Mouse (Mus musculus): Measurements from ENCODE around the gene Trip4.

DNA sequence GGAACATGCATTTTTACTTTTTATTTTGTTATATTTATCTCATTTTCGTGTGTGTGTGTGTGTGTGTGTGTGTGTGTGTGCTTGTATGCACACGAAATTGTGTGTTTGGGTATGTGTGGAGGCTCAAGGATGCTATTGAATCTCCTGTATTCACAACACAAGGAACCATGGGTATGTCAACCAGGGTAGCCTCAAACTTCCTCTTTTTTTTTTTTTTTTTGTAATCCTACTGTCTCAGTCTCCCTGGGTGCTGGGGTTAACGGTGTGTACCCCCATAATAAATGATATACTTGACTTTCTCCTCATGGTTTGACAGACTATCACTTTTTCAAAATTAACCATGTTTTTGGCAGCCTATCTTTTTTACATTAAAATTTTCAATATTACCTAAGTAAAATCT lies 5.7 kb downstream of the Trip4 start:
- TF ChIP-seq CTCF (IDR thresholded peaks at IDR 0.05; ENCODE audit: extremely low read depth, insufficient read depth, insufficient read length, insufficient replicate concordance): no peak
- no peak for TF ChIP-seq POLR2A (IDR thresholded peaks at IDR 0.05; ENCODE audit: low read depth, low read length)

All from spleen, adult 2 months (tissue).